Mouse (Mus musculus): ENCODE measurements around the gene Hmgcl. TPM values are rescaled to one million over a fixed set of nuclear protein-coding genes. Genes with fewer than 3 reads are reported as not detected.

The Hmgcl gene
- 10 to 100 TPM; 52.2 to 59.8 TPM for total RNA-seq (2021)

- peak; percentile 97 for DNase-seq
These were observed at the start of gene Hmgcl for GRCm38 (mm10) chr4:135946278-135946658. Gene Hmgcl (plus strand): TSS chr4:135946448.

- peak; percentile 47 for DNase-seq
These were observed 47.7 kb upstream of the Hmgcl start for GRCm38 (mm10) chr4:135898380-135899049.

DNA sequence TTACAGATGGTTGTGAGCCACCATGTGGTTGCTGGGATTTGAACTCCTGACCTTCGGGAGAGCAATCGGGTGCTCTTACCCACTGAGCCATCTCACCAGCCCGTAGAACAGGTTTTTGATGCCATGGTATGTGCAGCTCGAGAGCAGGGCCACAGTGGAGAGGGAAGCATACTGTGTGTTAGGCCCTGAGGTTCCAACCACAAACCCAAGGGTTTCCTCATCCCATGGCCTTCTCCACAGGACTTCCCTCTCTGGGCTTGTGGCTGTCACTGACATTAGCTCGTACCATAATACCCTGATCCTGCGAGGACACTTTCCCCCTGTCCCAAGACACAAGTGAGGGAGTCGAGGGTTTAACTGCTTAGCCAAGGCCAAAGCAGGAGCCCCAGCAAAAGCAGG lies 47.2 kb upstream of the Hmgcl start:
- DNase-seq = no peak

- no peak for DNase-seq
These were observed 46.2 kb upstream of the Hmgcl start for GRCm38 (mm10) chr4:135900008-135900407.

DNA sequence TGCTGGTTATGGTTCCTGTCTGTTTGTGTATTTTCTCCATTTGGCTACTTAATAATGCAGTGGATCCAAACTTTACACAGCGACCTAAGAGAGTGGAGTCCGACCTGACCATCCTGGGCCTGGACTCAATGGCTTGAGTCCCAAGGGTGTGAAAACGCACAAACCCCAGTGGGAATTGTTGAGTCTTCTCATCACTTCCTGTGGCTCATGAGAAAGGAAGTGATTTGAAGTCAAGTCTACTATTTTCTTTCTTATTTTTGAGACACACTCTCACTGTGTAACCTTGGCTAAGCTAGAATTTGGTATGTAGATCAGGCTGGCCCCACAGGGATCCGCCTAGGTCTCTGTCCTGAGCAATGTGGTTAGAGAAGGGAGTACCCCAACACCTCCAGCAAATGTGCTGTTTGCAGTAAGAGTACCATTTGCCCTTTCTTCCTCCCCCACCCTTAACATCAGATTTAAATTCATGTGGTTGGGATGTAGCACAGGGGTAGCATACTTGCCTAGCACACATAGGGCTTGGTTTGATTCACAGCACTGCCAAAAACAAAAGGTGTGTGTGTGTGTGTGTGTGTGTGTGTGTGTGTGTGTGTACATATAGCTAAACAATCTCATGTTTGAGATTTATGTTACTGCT lies 43.5 kb upstream of the Hmgcl start:
- no peak for DNase-seq

GRCm38 (mm10) chr4:135904810-135905209 lies 41.4 kb upstream of the Hmgcl start:
- no peak for DNase-seq

GRCm38 (mm10) chr4:135906633-135907032 lies 39.6 kb upstream of the Hmgcl start:
- DNase-seq = no peak

DNA sequence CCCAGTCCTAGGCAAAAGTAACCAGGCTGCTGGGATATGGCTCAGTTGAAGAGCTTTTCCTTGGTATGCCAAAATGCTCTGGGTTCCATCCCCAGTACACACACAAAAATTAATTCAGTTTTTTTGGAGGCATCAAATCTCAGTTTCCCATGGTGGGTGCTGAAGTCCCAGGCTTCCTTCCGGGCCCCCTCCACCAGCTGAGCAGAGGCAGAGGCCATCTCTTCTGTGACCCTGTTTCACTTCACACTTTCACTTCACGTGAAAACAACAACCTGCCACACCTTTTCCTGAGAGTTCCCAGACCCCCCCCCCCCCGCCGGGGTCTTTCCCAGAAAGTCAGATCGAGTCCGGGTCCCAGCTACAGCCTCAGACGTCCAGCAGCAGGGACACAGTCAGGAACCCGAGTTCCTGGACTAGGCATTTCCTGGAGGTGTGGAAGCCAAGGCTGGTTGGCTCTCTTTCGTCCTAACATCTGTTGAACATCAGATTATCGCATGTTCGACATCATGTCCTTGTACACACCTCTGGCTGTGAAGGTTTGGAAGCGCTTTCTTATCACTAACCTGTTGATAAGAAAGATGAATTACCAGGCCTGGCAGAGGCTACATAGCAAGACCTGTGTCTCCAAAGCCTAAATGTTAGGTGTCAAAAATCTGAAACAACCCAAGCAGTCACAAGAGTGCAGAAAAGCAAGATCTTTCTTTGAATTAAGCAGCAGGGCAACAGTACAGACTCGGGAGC lies 36.8 kb upstream of the Hmgcl start:
- DNase-seq = no peak

- DNase-seq = no peak
These were observed 34.7 kb upstream of the Hmgcl start for GRCm38 (mm10) chr4:135911531-135911930.

- DNase-seq = no peak
These were observed 34.1 kb upstream of the Hmgcl start for GRCm38 (mm10) chr4:135912164-135912563.

- no peak for DNase-seq
These were observed 33.4 kb upstream of the Hmgcl start for GRCm38 (mm10) chr4:135912835-135913234.

GRCm38 (mm10) chr4:135913433-135913832 lies 32.8 kb upstream of the Hmgcl start:
- no peak for DNase-seq

DNA sequence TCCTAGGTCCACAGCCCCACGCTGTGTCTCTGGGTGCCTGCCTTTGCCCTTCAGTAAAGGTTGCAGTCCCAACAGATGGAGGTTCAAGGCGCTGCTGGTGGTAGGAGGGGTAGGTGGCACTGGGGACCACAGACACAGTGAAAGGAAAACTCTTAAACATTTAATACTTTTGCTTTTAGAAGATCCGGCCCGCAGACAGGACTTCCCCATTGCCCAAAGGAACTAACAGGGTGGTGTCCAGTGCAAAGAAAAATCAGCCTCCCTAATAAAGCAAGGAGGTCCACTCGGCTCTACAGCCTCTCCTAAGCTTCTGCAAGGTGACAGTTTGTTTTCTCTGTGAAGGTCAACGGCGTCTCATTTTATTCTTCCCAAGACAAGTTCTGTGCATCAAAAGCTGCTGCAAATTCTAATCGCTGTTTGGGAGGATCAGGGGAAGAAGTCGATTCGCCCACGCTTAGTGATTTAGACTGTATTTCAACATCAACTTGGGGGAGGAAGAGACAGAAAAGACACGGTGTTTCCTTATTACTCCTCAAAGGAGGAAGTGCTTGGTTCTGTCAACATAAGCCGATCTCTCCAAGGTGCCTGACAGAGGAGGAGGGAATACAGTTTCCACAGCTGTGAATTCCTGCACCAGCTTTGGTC lies 27.5 kb upstream of the Hmgcl start:
- no peak for DNase-seq

DNA sequence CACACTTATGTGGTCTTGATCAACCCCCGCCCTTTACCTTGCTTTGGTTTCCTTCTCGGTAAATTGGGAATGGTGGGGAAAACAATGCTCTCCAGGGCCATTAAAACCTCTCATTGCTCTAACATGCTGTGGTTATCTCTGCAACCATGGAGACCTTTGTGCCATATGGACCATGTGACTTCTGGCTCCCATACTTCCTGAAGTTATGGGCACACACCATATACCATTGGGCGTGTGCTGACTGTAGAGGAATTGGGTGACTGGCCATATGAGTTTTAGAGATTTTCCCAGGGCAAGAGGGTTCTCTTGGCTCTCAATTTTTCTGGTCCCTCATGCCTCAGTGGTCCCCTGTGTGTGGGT lies 27.0 kb upstream of the Hmgcl start:
- DNase-seq = no peak

GRCm38 (mm10) chr4:135920304-135921241 lies 25.7 kb upstream of the Hmgcl start, which contains the start of gene Fuca1:
Gene Fuca1 (plus strand): TSS chr4:135920735.
- peak; percentile 98 for DNase-seq

DNA sequence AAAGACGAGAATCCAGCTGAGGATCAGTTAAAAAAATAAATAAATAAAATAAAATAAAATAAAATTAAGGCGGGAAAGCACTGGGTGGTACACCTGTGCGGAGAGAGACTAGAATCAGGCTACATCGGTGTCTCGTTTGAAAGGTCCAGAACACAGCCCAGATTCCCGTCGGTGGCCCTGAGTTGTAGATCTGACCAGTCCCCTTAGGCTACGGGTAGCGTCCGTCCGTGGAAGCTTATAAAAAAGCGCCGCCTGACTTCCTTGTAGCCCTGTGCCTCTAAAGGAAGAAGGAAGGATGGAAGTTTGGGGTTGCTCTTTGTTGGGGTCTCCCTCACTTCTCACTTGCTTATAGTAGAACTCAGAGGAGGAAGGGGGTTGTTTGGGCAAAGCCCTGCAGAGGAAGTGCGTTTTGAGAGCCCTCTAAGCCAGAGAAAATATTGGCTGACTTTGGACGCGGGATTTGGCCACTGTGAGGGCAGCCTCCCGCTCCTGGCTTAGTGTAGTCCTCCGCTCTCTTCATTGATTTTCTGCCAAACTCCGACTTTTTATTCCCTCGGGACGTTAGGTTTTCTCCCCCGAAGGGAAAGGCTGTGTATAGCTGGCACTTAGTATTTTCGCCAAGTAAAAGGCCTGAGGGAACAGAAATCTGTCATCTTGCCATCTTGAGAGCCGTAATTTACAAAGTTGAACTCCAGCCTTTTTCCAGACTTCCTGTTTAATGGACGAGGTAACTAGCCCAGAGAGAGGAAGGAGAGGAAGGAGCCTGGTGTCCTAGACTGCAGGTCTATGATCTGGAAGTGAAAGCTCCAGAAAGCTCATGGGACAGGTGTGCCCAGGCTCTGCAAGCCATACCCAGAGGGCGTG lies 24.8 kb upstream of the Hmgcl start:
- DNase-seq = peak; percentile 45

DNA sequence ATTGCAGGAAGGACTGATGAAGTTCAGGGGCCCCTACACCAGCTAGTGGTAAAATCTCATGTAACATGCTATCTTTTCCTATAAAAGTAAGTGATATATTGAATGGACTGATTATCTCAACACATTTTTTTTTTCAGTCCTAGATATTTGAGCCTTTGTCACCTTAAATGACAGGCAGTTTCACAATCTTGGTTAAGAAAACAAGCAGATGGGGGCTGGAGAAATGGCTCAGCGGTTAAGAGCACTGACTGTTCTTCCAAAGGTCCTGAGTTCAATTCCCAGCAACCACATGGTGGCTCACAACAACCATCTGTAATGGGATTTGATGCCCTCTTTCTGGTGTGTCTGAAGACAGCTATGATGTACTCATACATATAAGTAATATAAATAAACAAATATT lies 24.1 kb upstream of the Hmgcl start:
- DNase-seq = no peak

- DNase-seq = no peak
These were observed 21.8 kb upstream of the Hmgcl start for GRCm38 (mm10) chr4:135924418-135924817.

DNA sequence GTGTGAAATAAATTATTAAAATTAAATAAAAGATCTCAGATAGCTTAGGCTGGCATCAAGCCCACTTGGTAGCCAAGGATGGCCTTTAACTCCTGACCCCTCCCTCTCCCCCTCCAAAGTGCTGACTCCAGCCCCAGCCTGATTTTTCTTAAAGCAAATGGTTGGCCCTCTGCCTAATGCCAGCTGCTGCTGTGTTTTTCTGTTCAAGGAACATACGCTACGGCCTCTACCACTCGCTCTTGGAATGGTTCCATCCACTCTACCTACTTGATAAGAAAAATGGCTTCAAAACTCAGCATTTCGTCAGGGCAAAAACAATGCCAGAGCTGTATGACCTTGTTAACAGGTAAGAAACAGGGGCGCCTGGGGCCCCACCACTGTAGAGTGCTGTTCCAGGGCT lies 20.9 kb upstream of the Hmgcl start:
- DNase-seq = no peak

DNA sequence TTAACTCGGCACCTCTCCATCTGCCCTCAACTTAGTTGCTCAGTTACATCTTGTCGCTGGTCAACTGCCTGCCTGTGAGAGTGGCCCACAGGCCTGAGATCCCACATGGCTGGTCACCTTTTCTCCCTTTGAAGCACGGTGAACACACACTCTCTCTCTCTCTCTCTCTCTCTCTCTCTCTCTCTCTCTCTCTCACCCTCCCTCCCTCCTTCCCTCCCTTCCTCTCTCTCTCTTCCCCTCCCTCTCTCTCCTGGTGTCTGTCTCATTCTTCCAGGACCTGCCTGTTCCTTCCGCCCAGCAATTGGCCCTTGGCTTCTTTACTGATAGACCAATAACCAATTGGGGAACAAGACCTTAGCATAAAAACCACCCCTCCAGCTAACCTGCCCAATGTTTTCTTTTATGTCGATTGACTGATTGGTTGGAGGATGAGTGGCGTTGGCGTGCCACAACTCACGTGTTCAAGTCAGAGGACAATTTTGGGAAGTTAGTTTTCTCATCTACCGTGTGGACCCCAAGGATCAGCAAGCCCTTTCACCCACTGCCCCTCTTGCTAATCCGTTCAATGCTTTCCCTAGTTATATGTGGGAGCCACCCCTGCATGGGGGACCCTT lies 19.9 kb upstream of the Hmgcl start:
- DNase-seq = no peak

GRCm38 (mm10) chr4:135926861-135927260 lies 19.4 kb upstream of the Hmgcl start:
- no peak for DNase-seq
